Mouse (Mus musculus): ENCODE measurements at regions not wholly inside any gene's neighbourhood (a gene's known extent, or its start where the extent isn't known, plus 50 kb on each side); places are given as distances from the start of the nearest gene placed in this dataset.

DNA sequence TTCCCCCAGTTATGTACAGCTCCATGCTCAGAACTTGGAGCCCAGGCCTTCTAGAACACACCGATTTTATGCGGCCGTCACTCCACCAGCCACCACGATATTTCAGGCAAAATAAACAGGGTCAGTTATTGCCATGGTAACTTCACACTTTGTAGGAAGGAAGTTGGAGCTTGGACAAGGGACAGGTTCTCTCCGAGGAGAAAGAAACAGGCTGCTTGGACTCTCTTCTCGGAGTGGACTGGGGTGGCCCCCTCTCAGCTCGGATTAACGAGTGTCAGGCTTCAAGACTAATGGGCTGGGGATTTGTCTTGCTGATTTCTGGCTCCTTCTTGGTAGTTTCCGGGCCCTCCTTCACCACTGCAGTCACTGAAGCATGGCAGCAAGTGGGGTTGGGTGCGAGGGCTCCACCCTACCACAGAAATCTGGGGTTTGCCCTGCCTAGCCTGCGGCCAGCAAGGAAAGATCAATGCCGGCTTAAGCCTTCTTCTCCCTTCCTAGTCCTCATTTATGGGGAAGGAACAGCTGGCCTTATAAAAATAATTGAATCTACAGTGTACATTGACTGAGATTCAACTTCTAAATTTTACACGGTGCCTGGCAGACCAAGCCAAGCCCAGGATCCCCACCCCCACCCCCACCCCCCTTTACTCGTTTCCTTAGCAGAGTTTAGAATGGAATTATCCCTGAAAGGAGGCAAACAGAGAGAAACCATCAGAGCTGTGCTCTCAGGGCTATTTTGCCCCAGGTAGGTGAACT is 121.5 kb downstream of the Tbx5 start:
- no peak for TF ChIP-seq EP300 (IDR thresholded peaks at IDR 0.05)
- TF ChIP-seq CTCF (IDR thresholded peaks at IDR 0.05) = no peak
